Mouse (Mus musculus) embryo, embryonic 11.5 days (tissue): Measurements from ENCODE around the gene Hcfc1r1.
A peak's percentile ranks its signal among the peaks of the same experiment; 100 is the strongest.

Experiments
- DNase-seq: peaks from one replicate; pipeline ENCODE4 v3.0.0-alpha.2; 2012; ENCODE audit warnings: low read depth, low spot score

Hcfc1r1 gene

DNA sequence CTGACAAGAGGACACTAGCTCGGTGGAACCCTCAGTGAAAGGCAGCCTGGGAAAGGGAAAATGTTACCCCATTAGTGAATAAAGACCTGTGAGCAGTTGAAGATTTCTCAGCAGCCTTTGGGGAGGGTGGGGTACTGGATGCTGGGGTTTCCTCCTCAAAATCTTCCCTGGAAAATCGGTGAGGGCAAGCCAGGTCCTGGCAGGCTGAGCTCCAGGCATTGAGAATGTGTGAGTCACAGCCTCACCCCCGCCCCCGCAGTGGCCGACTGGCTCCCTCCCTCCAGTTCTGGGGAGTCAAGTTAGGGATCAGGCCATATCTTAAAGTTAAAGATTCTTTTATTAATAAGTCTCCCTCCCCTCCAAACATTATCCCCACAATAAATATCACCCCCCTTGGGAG is 1.7 kb downstream of the Hcfc1r1 start:
- no peak for DNase-seq

DNA sequence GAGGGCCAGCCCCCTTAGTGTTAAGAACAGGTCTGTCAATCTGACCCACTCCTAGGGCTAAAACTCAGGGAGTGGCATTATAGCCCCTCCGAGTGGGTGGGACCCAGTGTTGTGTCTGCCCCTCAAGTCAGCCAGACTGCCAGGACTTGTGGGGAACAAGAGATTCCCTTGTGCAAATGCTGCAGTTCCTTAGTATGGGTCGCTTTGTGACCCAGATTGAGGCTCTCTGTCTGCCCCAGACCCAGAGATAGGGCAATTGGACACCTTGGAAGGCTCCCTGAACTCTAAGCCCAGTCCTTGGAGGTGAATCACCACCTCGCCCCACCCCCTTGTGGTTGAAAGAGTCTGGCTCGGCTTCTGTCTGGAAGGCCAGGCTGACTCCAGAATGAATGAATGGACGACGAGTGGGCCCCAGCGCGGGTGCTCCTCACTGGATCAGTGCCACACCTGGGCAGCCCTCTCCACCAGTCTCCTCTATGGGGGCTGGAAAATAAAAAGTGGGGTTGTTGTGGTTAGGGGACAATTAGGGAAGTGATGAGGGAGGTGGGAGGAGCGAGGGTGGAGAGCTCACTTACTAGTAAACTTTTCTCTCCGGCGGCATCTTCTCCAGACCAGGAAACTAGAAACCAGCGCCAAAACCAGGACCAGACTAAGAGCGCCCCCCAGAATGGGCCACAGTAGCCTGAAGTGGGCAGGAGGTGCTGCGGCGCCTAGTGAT is 2.3 kb downstream of the Hcfc1r1 start:
- DNase-seq: no peak

GRCm38 (mm10) chr17:23676473-23677031 is 3.2 kb downstream of the Hcfc1r1 start:
- no peak for DNase-seq

DNA sequence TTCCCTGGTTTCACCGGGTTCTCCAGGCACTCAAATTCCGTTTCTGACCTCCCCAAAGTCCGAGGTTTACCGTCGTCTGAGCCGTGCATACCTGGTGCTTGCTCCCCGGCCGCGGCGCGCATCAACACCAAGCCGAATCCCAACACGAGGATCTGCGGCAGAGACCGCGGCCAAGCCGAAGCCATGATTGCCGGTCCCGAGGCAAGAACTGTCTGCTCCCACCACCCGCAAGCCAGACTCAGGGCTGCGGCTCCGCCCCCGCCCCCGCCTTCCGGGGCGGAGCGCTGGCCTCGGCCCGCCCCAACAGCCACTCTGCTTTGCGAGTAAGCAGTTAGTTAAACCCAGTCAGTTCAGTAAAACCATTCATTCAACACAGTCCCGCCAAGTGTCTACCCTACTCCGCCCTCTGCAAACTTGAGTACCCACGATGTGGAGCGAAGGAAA is 3.9 kb downstream of the Hcfc1r1 start, which contains the start of gene Tnfrsf12a:
Gene Tnfrsf12a, minus strand, starts transcription at position 233 of the 444 bp plus-strand sequence.
- DNase-seq: peak; percentile 68

DNA sequence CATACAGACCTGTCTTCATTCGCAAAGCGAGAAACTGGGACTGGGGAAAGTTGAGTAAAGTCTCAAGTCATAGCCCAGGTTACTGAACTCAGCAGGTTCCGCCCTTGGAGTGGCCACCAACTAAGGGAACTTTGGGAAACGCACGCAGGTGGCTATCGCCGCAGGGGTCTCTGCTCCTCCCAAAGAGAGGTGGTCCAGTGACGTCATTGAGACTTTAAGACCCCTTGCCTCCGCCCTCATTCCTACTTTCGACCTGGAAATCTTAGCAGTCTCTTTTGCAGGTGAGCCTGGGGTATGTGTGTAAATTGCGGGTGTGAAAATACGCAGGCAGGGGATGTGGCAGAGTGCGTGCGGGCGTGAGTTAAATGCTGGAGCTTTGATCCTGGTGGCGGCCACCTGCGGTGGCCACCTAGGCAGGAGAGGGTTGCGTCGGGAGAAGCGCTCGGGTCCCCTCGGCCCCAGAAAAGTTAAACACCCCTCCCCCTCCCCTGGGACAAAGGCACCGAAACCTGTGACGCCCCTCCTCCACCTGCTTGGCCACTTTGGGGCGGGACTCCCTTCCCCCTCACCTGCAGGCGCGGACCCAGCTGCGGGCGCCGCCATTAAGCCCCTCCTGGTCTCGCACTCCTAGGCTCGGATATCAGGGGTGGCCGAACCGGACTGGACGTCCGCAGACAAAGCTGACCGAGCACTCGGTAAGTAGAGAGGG is 5.9 kb downstream of the Hcfc1r1 start, which contains the start of gene Cldn6:
Gene Cldn6, plus strand, starts transcription at position 123 of the 709 bp plus-strand sequence.
- DNase-seq: no peak

GRCm38 (mm10) chr17:23680336-23680735 is 6.9 kb downstream of the Hcfc1r1 start:
- no peak for DNase-seq

DNA sequence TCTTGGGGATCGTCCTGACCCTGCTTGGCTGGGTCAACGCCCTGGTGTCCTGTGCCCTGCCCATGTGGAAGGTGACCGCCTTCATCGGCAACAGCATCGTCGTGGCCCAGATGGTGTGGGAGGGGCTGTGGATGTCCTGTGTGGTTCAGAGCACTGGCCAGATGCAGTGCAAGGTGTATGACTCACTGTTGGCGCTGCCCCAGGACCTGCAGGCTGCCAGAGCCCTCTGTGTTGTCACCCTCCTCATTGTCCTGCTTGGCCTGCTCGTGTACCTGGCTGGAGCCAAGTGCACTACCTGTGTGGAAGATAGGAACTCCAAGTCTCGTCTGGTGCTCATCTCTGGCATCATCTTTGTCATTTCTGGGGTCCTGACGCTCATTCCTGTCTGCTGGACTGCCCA is 7.7 kb downstream of the Hcfc1r1 start:
- DNase-seq: no peak

- DNase-seq: no peak
Measured at GRCm38 (mm10) chr17:23682092-23682491, 8.7 kb downstream of the Hcfc1r1 start.

- DNase-seq: no peak
Measured at GRCm38 (mm10) chr17:23682530-23682929, 9.1 kb downstream of the Hcfc1r1 start.

- DNase-seq: no peak
Measured at GRCm38 (mm10) chr17:23683226-23683625, 9.8 kb downstream of the Hcfc1r1 start.

DNA sequence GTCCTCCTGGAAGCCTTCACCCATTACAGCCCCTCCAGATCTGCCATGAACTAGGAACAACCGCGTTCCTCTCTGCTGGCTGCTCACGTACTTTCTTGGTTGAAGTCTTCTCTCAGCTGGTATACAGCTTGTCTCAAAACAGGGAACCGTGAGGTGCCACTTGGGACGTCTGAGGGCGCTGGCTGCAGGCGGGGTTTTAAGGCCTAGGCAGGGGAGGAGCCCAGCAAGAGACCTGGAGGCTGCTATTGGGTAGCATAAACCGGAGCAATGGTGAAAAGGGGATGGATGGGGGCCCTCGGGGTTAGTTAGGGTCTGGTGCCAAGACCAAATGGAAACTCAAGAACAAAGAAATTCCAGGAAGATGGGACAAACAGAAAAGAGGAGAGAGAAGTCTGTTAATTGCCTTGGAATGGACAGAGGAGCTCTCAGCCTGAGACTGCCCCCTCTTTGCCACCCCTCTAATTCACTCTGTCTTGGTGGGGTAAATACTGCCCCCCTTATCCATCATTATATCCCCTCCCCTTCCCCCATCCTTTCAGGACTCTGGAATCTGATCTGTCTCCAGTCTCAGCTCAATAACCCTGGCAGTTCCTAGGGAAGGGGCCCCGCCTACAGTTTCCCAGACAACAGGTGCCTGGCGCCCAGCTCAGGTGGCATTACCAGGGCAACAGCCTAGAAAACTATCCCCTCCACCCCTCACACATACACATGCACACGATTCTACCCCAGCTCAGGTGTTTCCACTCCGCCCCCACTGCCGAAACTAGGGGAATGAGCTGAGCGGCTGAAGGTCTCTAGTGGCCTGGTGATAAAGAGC is 10.7 kb downstream of the Hcfc1r1 start, which contains the start of gene Cldn9:
Gene Cldn9, minus strand, starts transcription at position 171 of the 817 bp plus-strand sequence.
- DNase-seq: no peak

DNA sequence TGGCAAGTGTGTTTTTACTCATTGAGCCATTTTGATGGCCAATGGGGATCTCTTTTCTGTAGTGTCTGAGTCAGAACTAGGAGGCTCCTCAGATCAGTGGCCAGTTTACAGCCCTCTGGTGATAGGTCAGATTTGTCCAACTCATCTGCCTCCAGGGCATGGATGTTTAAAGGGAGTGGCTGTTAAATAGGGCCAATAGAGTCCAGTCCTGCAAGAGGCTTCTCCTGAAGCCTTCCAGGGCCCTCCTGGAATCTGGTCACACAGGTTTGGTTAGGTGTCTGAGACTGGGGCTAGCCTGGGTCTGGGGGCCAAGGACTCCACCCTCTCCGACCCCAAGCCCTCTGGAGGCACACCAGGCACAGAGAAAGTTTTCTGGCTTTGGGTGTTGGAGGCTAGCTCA is 21.1 kb downstream of the Hcfc1r1 start:
- no peak for DNase-seq

DNA sequence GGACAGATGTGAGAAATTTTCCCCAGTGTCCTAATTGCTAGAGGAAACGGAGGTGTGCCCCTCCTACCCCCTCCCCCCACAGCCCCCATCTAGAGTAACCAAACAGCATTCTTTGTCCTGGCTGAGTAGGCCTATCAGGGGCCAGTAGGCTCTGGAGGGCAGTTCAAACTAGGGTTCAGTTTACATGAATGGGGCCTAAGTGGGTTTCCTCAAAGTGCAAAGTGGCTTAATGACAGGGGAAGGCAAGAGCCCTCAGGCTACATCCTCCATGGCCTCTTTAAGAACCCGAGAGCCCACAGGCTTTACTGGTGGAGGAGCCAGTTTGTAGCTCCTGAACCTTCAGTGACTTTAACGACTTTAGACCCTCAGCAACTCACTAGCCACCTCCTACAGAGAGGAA is 22.4 kb downstream of the Hcfc1r1 start:
- no peak for DNase-seq

DNA sequence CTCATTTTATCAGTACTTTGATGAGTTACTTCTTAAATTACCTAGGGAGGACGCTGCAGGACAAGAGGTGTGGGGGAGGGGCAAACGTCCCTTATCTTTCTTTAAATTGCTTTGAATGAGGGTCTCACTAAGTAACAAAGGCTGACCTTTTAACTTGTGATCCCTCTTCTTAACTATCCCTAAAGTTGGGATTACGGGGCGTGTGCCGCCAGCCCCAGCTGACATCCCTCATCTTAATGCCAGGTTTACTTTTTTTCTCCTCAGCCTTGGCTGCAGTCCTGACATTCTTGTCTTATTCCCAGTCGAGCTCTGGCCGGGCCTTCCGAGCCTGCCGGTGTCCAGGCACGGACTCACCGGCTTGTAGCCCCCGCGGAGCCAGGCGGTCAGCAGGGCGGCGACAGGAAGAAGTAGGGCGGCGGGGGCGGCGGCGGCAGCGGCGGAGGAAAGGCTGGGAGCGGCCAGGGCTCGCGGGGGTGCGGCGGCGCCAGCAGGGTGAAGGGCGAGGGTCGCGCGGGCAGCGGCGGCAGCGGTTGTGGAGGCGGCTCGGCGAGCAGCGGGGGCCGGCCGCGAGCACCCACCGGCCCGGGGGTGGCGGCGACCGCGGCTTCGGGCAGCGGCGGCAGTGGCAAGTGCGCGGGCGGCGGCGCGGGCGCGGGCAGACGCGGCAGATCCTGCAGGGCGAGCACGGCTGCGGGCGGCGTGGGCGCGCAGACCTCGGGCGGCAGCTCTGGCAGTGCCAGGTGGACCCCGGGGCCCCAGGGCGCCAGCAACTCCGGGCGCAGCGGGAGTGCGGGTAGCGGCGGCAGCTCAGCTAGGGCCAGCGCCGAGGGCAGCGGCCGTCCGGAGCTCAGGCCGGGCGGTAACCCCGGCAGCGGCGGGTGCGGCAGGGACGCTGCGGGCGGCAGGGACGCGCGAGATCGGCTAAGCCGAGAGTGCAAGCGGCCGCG is 26.0 kb downstream of the Hcfc1r1 start:
- no peak for DNase-seq

DNA sequence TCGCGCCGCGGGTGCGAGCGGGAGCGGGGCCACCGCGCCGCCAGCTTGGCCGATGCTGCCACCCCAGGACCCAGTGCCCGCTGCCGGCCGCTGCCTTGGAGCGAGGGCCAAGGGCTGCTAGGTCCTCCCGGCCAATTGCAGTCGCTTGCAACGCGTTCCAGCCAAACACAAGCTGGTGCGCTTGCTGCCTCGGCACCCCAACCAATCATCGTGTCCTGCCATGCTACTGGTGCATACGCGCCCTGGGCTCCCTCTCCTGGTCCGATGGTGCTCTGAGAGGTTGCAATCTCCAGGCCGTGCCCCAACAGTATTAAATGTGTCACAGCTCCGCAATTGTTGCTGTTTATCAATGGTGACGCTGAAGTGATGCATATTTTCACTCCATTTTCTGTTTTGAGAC is 26.7 kb downstream of the Hcfc1r1 start:
- peak; percentile 83 for DNase-seq

DNA sequence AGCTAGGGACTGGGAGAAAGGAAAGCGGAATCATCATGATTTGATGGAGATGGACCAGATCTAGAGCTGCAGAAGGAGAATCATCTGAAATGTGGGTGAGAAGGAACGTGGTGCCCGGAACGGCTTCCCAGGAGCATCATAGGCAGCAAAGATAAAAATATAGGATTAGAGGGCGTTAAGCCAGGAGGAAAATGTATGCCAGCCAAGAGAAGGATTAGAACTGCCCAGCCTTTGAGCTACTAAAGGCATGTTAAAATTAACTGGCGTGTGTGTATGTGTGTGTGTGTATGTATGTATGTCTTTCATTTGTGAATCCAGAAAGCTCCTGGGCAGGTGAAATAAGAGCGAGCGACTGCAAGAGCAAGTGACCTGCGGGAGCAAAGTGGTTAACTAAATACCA is 29.9 kb downstream of the Hcfc1r1 start:
- no peak for DNase-seq

- DNase-seq: no peak
Measured at GRCm38 (mm10) chr17:23704741-23705140, 31.3 kb downstream of the Hcfc1r1 start.

DNA sequence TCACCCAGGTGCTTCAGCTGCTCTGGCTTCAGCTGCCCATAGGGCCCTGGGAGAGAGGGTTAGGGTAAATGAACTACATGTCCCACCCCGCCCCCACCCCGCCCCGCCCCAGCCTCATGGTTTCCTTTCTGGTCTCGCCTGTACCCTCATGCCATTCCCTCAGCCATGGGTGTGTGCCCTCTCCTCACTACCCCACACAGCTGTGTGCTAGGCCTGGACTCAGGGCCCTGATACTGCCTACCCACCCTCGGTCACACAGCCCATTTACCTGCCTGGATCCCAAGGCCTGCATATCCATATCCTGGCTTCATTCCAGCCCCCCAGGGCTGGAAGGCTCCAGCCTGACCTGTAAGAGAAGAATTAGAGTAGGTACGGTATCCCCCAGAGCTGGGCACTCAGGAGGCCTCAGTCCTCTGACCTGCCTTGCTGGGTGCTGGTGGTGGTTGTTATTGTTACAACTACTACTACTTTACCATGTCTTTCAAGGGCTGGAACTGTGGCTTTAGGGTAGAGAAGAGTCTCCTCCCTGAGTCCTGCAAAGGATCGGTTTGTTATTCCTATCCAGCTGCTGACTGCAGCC is 32.2 kb downstream of the Hcfc1r1 start:
- DNase-seq: no peak

DNA sequence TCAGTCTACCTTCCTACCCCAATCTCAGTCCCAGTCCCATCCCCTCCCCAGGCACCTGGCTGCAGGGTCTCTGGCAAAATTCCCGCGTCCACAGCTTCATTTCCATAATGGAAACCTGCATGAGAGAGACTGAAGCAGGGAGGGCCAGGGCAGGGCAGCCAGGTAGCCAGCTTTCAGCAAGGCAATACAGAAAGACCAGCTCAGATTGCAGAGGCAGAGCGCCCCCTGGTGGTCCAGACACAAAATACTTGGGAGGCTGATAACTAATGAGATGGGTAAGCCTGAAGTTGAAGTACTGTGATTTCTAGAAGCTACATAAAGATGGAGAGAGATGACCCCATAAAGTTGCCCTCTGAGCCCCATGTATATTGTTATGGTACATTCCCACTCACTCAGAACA is 32.8 kb downstream of the Hcfc1r1 start:
- DNase-seq: peak; percentile 54

- DNase-seq: no peak
Measured at GRCm38 (mm10) chr17:23717003-23717402, 43.6 kb downstream of the Hcfc1r1 start.
